ENCODE assay signal across 13 mouse cellular contexts in genomic region chr13:31313821-31314220, GRCm38 (mm10).
"Had no signal": no experiment of that assay in that cellular context is flagged by ENCODE, and none has a peak within 500 bp of the region (broad histone marks: within the 10 kb centered on the region; RNA-seq: fewer than 3 reads in every experiment).

No protein-coding gene starts in this region.

- DNase-seq: left cerebral cortex, postnatal 4 days; lung, adult 18-20 months; lung, postnatal 10 days; retina, postnatal 1 day; right cerebral cortex, postnatal 14 days; thymus, postnatal 36 days had no signal

- H3K27ac ChIP-seq: limb, embryonic 13.5 days; liver, embryonic 14.5 days; midbrain, embryonic 10.5 days; neural tube, embryonic 13.5 days; stomach, embryonic 15.5 days had no signal

- H3K36me3 ChIP-seq: limb, embryonic 13.5 days; midbrain, embryonic 10.5 days; neural tube, embryonic 13.5 days; stomach, embryonic 15.5 days had no signal

- H3K9me3 ChIP-seq: midbrain, embryonic 10.5 days; neural tube, embryonic 13.5 days; stomach, embryonic 15.5 days had no signal

- H3K4me1 ChIP-seq: midbrain, embryonic 10.5 days had no signal

- H3K27me3 ChIP-seq: limb, embryonic 13.5 days; neural tube, embryonic 13.5 days; stomach, embryonic 15.5 days had no signal

- H3K4me2 ChIP-seq: limb, embryonic 13.5 days; neural tube, embryonic 13.5 days; stomach, embryonic 15.5 days had no signal

- ATAC-seq: intestine, embryonic 16.5 days; midbrain, embryonic 16.5 days had no signal

- H3K9ac ChIP-seq: limb, embryonic 13.5 days; liver, embryonic 14.5 days; neural tube, embryonic 13.5 days; stomach, embryonic 15.5 days had no signal

- H3K4me3 ChIP-seq: limb, embryonic 13.5 days; midbrain, embryonic 10.5 days; neural tube, embryonic 13.5 days; stomach, embryonic 15.5 days had no signal
